Mouse (Mus musculus) liver, embryonic 14.5 days (tissue): ENCODE measurements around the gene Tmem212.

Experiments used
- CTCF ChIP-seq: IDR thresholded peaks from 2 replicates; pipeline ENCODE4 v1.5.1; 2016; ENCODE audit warnings: antibody characterized with exemption, low read depth, control low read depth
- EP300 ChIP-seq: IDR thresholded peaks from 2 replicates; pipeline ENCODE4 v1.6.1; 2016; ENCODE audit warnings: antibody characterized with exemption, low read depth

GRCm38 (mm10) chr3:27836297-27836696 lies 59.9 kb downstream of the Tmem212 start:
- TF ChIP-seq CTCF (no peak), EP300 (no peak)
